Mouse (Mus musculus): ENCODE results near the gene Eif3l. TPM values are rescaled to one million over a fixed set of nuclear protein-coding genes. Genes with fewer than 3 reads are reported as not detected.
A peak's percentile ranks its signal among the peaks of the same experiment; 100 is the strongest.

Gene Eif3l
- total and polyA plus RNA-seq, 3 experiments: 63.9 to 90.3 (median 69.2) TPM

DNA sequence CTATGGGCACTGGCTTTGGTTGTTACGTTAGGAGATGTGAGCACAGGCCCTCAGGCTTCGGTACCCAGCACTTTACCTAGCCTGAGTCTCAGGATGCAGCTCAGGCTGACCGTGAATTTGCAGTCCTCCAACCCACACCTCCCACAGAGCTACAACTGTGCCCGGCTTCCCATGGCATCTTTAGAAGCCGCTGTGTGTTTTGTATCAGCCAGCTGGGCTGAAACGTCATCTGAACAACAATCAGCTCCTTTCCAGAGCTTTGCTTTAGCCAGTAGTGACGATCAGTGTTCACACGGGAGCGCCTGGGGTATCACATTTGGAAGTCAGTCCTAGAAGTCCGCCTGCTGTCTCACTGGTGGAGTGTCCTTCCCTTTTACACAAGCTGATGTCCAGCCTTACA is 28.3 kb downstream of the Eif3l start:
- Histone ChIP-seq H3K27me3 (ENCODE audit: control insufficient read depth, insufficient read depth, low read length) (no peaks in the 10 kb centered on the region), H3K9ac (ENCODE audit: low read depth, low read length) (no peak overlapping the region), H3K36me3 (ENCODE audit: control insufficient read depth, insufficient read depth, low read length) (no peaks in the 10 kb centered on the region), H3K27ac (no peak overlapping the region), H3K79me2 (replicated peaks; ENCODE audit: control insufficient read depth, insufficient read depth, low read length) (no peaks in the 10 kb centered on the region), H3K4me3 (no peak overlapping the region), H3K4me1 (ENCODE audit: control insufficient read depth, insufficient read depth, low read length) (peaks cover 18% of the 10 kb centered on the region)
- intact Hi-C loops (cut with DNase I): no loop called here
- TF ChIP-seq CTCF (IDR thresholded peaks at IDR 0.05) (no peak), EP300 (IDR thresholded peaks at IDR 0.05; ENCODE audit: insufficient read depth, low read depth, low read length) (no peak)
- WGBS: 79% methylated on average over 10 of the region's 10 CpGs
- no peak for DNase-seq

DNA sequence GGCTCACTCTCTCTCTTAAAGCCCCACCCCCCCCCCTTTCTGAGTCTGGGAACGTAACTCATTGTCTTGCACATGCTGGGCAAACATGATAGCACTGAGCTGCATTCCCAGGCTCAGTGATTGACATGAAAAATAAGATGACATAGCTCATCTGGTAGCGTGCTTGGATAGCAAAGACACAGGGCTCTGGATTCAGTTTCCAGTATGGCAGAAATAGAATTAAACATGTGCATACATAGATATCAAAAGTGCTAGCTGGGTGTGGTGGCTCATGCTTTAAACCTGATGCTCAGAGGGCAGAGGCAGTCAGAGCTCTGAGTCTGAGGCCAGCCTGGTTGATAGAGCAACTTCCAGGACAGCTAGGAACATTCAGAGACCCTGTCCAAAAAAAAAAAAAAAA is 30.8 kb downstream of the Eif3l start:
- Histone ChIP-seq H3K4me3 (no peak overlapping the region), H3K79me2 (replicated peaks; ENCODE audit: control insufficient read depth, insufficient read depth, low read length) (peaks cover 5% of the 10 kb centered on the region; the same call in 1 of the 2 replicates), H3K9ac (ENCODE audit: low read depth, low read length) (no peak overlapping the region), H3K36me3 (ENCODE audit: control insufficient read depth, insufficient read depth, low read length) (no peaks in the 10 kb centered on the region), H3K27me3 (ENCODE audit: control insufficient read depth, insufficient read depth, low read length) (no peaks in the 10 kb centered on the region), H3K4me1 (ENCODE audit: control insufficient read depth, insufficient read depth, low read length) (peaks cover 4% of the 10 kb centered on the region), H3K27ac (no peak overlapping the region)
- intact Hi-C loops (cut with DNase I): no loop called here
- 73% methylated on average over 2 of the region's 2 CpGs for WGBS
- TF ChIP-seq POLR2A (IDR thresholded peaks at IDR 0.05; ENCODE audit: insufficient read depth, low read depth, low read length) (no peak), EP300 (IDR thresholded peaks at IDR 0.05; ENCODE audit: insufficient read depth, low read depth, low read length) (no peak), CTCF (IDR thresholded peaks at IDR 0.05) (no peak)
- DNase-seq: no peak

DNA sequence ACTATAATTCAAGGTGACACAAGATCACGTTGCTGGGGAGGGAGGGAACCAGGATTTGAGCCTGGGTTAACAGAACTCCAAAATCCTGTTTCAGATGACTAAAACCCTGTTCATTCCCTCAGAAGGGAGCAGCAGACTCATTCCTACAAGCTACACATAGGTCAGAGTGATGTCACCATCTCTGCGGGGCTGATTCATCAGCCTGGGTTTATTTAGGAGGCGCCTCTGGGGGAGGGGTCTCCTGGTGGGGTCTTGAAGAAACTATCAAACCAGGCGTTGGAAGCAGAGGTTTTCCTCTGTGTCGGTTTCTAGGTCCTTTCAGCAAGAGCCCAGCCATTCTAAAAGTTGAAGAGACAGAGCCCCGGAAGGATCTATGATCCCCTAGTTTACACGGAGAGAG is 33.0 kb downstream of the Eif3l start:
- no peak for DNase-seq
- H3K27me3 ChIP-seq (ENCODE audit: control insufficient read depth, insufficient read depth, low read length): no peaks in the 10 kb centered on the region
- peak overlapping the region; percentile 100; the same call in 1 of the 2 replicates for H3K9ac ChIP-seq (ENCODE audit: low read depth, low read length)
- no peak for TF ChIP-seq POLR2A (IDR thresholded peaks at IDR 0.05; ENCODE audit: insufficient read depth, low read depth, low read length)
- TF ChIP-seq EP300 (IDR thresholded peaks at IDR 0.05; ENCODE audit: insufficient read depth, low read depth, low read length): no peak
- TF ChIP-seq CTCF (IDR thresholded peaks at IDR 0.05): no peak
- peak overlapping the region; percentile 97 for H3K27ac ChIP-seq
- intact Hi-C loops (cut with DNase I): loop anchor here (1.0 kb wide), 1 partner anchor 33 kb away; the partner anchor contains the start of gene Eif3l
- WGBS: 43% methylated on average over 7 of the region's 7 CpGs
- peaks cover 7% of the 10 kb centered on the region for H3K79me2 ChIP-seq (replicated peaks; ENCODE audit: control insufficient read depth, insufficient read depth, low read length)
- peaks cover 8% of the 10 kb centered on the region for H3K4me1 ChIP-seq (ENCODE audit: control insufficient read depth, insufficient read depth, low read length)
- no peaks in the 10 kb centered on the region for H3K36me3 ChIP-seq (ENCODE audit: control insufficient read depth, insufficient read depth, low read length)
- H3K4me3 ChIP-seq: peak overlapping the region; percentile 94; the same call in 1 of the 2 replicates

DNA sequence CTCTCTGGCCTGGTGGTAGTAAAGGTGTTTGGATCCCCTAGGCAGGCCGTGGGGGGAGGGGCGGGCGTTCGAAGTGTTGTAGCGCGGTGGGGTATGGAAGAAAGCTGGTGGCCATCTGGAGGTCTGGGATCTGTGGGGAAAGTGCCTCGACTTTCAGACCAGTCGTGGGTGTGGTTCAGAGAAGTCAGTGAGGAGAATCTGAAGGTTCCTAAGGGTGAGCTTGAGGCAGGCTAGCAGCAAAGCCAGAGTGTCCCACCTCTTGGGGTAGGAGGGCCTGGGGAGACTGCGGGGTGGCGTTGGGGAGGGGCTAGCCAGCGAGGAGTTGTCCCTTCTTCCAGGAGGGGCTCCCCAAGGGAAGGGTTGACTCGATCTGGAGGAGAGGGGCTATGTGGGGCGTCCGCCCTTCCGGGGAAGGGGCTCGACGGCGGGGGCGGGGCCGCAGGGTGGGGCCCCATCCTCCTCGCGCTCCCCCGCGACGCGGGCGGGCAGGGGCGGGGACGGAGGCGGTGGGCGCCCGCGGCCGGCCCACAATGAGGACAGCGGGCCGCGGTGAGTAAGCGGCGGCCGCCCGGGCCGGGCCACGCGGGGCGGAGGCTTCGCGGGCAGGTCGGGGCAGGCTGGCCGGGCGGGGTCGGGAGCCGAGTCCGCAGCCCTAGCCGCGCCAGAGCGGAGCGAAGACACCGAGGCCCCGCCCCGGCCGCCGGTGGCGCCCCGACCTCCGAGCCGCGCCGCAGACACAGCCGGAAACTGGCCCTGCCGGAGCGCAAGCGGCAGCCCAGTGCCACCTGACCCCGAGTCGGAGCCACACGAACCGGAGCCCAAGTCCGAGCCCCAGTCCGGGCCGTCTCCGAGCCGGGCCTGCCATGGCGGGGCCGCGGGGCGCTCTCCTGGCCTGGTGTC is 33.7 kb downstream of the Eif3l start, which contains the start of gene Micall1:
Gene Micall1 (plus strand): TSS at position 478 of the 900 bp plus-strand sequence.
- DNase-seq: peak; percentile 85 to 87
- Histone ChIP-seq H3K9ac (ENCODE audit: low read depth, low read length) (peak within 1 kb of the TSS; percentile 100), H3K4me1 (ENCODE audit: control insufficient read depth, insufficient read depth, low read length) (peaks cover 8% of the 10 kb centered on the region), H3K4me3 (peak within 1 kb of the TSS; percentile 94), H3K79me2 (replicated peaks; ENCODE audit: control insufficient read depth, insufficient read depth, low read length) (peaks cover 7% of the 10 kb centered on the region), H3K27ac (peak within 1 kb of the TSS; percentile 97), H3K27me3 (ENCODE audit: control insufficient read depth, insufficient read depth, low read length) (no peaks in the 10 kb centered on the region), H3K36me3 (ENCODE audit: control insufficient read depth, insufficient read depth, low read length) (no peaks in the 10 kb centered on the region)
- peak; percentile 32; the same call in 1 of the 2 replicates for TF ChIP-seq POLR2A (IDR thresholded peaks at IDR 0.05; ENCODE audit: insufficient read depth, low read depth, low read length)
- no peak for TF ChIP-seq CTCF (IDR thresholded peaks at IDR 0.05)
- 0 out of 2 replicates have a peak, but pooled peaks have one; percentile 11 for TF ChIP-seq EP300 (IDR thresholded peaks at IDR 0.05; ENCODE audit: insufficient read depth, low read depth, low read length)
- 2% methylated on average over 80 of the region's 85 CpGs for WGBS
- intact Hi-C loops (cut with DNase I): loop anchor here (1.0 kb wide), 2 partner anchors 11 to 33 kb away; partner anchors contain the start of gene Eif3l

DNA sequence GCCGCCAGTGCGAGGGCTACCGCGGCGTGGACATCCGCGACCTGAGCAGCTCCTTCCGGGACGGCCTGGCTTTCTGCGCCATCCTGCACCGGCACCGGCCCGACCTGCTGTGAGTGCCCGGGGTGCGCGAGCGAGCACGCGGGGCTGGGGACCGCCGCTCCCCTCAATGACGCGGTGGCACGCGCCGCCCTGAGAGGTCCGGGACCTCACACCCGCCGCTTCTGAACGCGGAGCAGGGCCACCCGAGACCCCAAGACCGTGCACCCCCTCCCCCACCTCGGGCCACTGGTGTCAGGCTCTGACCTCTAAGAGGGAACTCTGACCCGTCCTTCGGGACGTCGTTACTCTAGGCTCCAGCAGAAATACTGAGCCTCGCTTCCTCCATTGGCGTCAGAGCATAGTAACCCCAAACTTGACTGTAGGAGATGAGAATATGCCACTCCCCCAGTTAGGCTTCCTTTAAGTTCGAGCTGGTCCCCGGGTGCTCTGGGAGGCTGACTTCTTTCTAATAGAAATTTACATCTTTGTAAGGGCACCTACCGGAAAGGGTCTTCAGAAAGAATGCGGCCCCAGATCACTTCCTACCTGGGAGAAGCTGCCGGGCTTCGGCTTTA is 34.4 kb downstream of the Eif3l start:
- TF ChIP-seq CTCF (IDR thresholded peaks at IDR 0.05) (no peak), EP300 (IDR thresholded peaks at IDR 0.05; ENCODE audit: insufficient read depth, low read depth, low read length) (no peak), POLR2A (IDR thresholded peaks at IDR 0.05; ENCODE audit: insufficient read depth, low read depth, low read length) (no peak)
- peak overlapping the region; percentile 100 for H3K9ac ChIP-seq (ENCODE audit: low read depth, low read length)
- under 1% methylated on average over 46 of the region's 46 CpGs for WGBS
- DNase-seq: no peak
- peak overlapping the region; percentile 94 for H3K4me3 ChIP-seq
- H3K27me3 ChIP-seq (ENCODE audit: control insufficient read depth, insufficient read depth, low read length): no peaks in the 10 kb centered on the region
- no peaks in the 10 kb centered on the region for H3K36me3 ChIP-seq (ENCODE audit: control insufficient read depth, insufficient read depth, low read length)
- H3K27ac ChIP-seq: peak overlapping the region; percentile 97
- peaks cover 8% of the 10 kb centered on the region for H3K4me1 ChIP-seq (ENCODE audit: control insufficient read depth, insufficient read depth, low read length)
- H3K79me2 ChIP-seq (replicated peaks; ENCODE audit: control insufficient read depth, insufficient read depth, low read length): peaks cover 7% of the 10 kb centered on the region
- intact Hi-C loops (cut with DNase I): loop anchor here (1.0 kb wide), 1 partner anchor 12 kb away; no protein-coding TSS in a partner anchor

Data from heart, adult 2 months (tissue).